Mouse (Mus musculus) cerebellum, adult 2 months (tissue): Measurements from ENCODE around the gene Pank4.

ENCODE experiments used
- CTCF ChIP-seq: fragments of 200-500 bp; IDR thresholded peaks from 2 replicates; pipeline ENCODE4 v1.5.1; 2011; ENCODE audit warnings: low read depth, mild to moderate bottlenecking, control low read depth, low read length, moderate library complexity, borderline replicate concordance; ENCODE audit not compliant: insufficient read depth
- POLR2A ChIP-seq: fragments of 200-500 bp; IDR thresholded peaks from 2 replicates; pipeline ENCODE4 v1.6.1; 2011; ENCODE audit warnings: low read length, control low read depth, borderline replicate concordance; ENCODE audit not compliant: insufficient read depth

- TF ChIP-seq CTCF (no peak), POLR2A (no peak)
Observed at GRCm38 (mm10) chr4:155010870-155011269, 46.9 kb downstream of the Pank4 start.
